Mouse (Mus musculus) splenic B cell, adult 2 months (primary cell): ENCODE results near the gene Gsk3a.
"Not testable (repeated sequence)": the region's sequence is repeated elsewhere in the genome, so short reads cannot be mapped to it uniquely, and the experiment has no call there.

Source experiments
- DNase-seq: peaks from one replicate; pipeline ENCODE4 v3.0.0-alpha.2; 2011; ENCODE audit warnings: low read depth, low spot score
- H3K27me3 ChIP-seq: 2 replicates; pipeline ENCODE4 v1.6.1; 2012; ENCODE audit warnings: mild to moderate bottlenecking, low read length, moderate library complexity, mixed read lengths; ENCODE audit not compliant: control insufficient read depth, poor library complexity, insufficient read depth, severe bottlenecking
- H3K36me3 ChIP-seq: 2 replicates; pipeline ENCODE4 v1.6.1; 2012; ENCODE audit warnings: mild to moderate bottlenecking, low read length, moderate library complexity, mixed read lengths; ENCODE audit not compliant: control insufficient read depth, poor library complexity, insufficient read depth, severe bottlenecking

The Gsk3a gene

DNA sequence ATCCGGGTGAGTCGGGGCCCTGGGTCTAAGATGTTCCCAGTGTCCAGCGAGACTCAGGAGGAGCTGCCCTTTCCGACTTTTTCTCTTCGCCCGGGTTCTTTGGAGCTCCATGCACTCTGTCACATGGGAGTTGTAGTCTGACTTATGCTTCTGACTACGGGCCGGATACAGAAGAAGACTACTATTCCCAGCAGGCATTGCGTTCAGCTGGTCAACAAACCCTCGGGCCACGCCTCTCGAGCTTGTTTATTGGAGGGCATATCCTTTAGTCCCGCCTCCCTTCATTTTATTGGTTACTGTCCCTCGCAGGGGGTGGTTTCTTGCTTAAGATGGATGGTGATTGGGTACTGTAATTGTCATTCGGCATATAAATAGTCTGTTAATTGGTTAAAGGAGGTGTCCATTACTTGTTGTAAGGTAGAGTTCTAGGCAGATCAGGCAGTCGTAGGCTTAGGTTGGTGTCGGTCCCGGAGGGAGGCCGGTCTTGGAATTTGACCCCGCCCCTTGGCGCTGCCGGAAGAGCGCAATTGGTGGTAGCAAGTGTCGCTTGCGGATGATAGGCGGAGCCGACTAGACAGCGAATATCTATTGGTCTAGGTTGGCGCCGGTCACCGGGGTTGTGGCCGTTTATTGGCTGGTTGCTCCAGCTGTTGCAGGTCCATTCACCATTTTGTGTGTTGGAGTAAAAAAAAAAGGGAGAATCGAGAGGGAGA, 30.3 kb upstream of the Gsk3a start:
- Histone ChIP-seq H3K36me3 (peaks cover 3% of the 10 kb centered on the region), H3K27me3 (no peaks in the 10 kb centered on the region)
- peak; percentile 100 for DNase-seq

DNA sequence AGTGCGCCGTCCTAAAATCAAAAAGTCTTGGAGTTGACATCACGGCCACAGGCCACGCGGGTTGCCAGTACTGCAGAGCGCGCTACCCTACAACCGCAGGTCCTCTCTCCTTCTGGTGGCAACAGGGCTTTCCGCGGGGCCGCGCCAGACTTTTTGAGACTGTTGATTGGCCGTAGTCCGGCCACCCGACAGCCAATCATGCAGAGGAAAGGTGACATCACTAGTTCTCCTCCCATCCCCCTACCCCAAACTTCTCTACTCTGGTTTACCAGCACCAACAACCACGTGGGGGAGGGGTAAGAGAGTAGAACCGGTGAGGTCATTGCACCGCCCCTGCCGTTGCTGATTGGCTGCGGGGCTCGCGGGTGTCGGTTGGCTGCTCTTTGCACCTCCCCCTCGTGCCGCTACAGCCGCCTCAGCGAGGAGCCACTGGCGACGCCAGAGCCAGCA, 29.7 kb upstream of the Gsk3a start, which contains the start of gene Cic:
Gene Cic, plus strand, starts transcription at position 404 of the 450 bp plus-strand sequence.
- H3K27me3 ChIP-seq = no peaks in the 10 kb centered on the region
- DNase-seq = peak; percentile 100
- H3K36me3 ChIP-seq = no peaks in the 10 kb centered on the region

DNA sequence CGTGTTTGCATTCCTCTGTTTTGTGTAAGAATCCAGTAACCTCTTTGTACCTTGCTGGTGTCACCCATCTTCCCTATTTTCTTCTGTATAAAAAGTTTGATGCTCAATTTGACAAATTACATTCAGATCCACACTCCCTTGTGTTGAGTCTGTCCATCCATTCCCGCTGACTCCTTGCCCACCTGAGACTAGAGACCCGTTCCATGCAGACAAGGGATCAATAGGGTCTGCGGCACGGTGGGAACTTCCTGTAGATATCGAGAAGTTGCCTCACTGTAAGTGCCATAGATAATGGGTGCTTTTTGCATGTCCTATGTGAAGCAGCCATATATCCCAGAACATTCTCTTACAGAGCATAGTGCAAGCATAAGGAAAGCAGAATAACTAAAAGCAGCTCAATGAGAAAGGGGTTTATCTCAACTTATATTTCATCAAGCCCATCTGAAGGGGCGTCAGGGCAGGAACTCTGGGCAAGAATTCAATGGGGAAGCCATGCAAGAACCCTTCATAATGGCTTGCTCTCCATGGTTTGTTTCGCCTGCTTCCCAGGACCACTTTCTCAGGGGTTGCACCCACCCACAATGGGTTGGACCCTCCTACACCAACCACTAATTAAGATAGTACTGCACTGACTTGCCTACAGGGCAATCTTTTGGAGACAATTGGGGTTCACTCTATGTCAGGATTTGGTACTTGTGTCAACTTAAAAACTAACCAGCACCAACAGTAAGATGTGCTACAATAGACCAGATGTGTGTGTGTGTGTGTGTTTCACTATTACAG, 28.7 kb upstream of the Gsk3a start:
- H3K27me3 ChIP-seq = no peaks in the 10 kb centered on the region
- DNase-seq = no peak
- no peaks in the 10 kb centered on the region for H3K36me3 ChIP-seq

DNA sequence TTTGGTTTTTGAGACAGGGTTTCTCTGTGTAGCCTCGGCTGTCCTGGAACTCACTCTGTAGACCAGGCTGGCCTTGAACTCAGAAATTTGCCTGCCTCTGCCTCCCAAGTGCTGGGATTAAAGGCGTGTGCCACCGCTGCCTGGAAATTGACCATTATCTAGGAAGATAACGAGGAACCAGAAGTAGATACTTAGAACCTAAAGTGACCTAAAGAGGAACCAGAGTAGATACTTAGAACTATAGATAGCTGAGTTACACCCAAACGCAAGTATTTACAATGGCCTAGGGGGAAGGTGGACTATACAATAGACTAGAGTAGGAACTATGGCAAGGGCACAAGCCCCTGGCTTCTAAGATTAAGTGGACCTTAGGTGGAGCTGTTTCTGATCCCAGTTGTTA, 28.1 kb upstream of the Gsk3a start:
- H3K36me3 ChIP-seq, H3K27me3 ChIP-seq, DNase-seq: not testable (repeated sequence)

- Histone ChIP-seq H3K27me3 (no peaks in the 10 kb centered on the region), H3K36me3 (no peaks in the 10 kb centered on the region)
- DNase-seq = no peak
These were observed 26.6 kb upstream of the Gsk3a start for GRCm38 (mm10) chr7:25263968-25264870.

DNA sequence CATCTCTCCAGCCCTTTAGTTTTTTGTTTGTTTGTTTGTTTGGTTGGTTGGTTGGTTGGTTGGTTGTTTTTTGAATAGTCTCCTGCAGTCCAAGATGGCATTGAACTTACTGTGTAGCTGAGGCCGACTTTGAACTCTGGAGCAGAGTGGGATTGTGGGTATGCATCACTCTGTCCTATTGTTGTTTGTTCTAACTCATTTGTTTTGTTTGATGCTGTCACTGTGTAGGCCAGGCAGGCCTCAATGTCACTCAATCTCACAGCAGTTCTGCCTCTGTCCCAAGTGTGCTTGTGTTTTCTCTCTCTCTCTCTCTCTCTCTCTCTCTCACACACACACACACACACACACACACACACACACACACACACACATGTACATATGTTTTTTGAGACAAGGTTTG, 24.2 kb upstream of the Gsk3a start:
- H3K27me3 ChIP-seq = no peaks in the 10 kb centered on the region
- DNase-seq = no peak
- no peaks in the 10 kb centered on the region for H3K36me3 ChIP-seq

DNA sequence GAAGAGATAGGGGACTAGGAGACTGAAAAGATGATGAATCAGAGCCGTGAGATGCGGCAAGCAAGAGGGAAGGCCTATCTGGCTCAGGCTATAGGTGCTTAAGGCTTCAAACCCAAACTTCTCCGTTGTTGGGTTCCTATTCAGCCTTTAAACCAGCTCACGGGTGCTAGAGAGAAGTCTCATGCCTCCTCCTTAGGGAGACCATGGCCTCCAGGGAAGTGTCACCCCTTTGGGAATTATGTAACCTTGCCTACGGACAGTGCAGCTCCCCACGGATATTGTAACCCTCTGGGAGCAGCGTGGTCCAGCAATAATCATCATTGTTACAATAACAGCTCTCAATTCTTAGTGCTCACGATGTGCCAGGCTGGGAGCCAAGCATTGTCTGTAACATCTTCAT, 14.2 kb upstream of the Gsk3a start:
- Histone ChIP-seq H3K36me3 (no peaks in the 10 kb centered on the region), H3K27me3 (no peaks in the 10 kb centered on the region; the same call in none of the 2 replicates)
- DNase-seq = no peak

DNA sequence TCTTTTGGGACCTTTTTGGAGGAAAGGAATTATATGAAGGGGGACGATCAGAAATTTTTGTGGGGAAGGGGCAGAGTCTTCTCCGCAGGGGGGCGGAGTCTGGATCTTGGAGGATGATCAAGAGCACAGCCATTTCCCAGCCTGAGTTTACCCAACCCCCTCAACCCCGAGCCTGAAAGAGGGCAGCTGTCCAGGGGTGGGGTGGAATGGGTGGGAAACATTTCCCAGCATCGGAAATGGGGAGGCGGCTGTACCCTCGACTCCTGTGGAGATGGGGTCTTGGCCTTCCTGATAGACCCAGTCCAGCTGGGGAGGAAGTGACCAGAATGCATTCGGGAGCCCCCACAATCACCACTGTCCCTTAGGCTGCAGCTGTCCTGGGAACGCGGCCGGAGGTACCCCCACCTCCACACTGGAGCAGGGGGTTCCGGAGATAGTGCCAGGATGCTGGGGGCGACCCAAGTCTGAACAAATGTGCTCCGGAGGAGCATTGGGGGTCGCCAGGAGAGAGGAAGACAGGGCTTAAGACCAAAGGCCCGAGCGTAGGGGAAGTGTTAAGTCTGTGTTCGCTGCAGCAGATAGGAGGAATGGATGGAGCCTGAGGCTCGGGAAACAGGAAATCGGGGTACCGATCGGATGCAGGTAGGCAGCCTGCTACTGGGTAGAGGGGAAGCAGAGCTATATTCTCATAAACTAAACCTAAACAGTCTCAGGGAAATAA, 13.6 kb upstream of the Gsk3a start:
- DNase-seq = peak; percentile 27
- H3K27me3 ChIP-seq = no peaks in the 10 kb centered on the region; the same call in none of the 2 replicates
- no peaks in the 10 kb centered on the region for H3K36me3 ChIP-seq

DNA sequence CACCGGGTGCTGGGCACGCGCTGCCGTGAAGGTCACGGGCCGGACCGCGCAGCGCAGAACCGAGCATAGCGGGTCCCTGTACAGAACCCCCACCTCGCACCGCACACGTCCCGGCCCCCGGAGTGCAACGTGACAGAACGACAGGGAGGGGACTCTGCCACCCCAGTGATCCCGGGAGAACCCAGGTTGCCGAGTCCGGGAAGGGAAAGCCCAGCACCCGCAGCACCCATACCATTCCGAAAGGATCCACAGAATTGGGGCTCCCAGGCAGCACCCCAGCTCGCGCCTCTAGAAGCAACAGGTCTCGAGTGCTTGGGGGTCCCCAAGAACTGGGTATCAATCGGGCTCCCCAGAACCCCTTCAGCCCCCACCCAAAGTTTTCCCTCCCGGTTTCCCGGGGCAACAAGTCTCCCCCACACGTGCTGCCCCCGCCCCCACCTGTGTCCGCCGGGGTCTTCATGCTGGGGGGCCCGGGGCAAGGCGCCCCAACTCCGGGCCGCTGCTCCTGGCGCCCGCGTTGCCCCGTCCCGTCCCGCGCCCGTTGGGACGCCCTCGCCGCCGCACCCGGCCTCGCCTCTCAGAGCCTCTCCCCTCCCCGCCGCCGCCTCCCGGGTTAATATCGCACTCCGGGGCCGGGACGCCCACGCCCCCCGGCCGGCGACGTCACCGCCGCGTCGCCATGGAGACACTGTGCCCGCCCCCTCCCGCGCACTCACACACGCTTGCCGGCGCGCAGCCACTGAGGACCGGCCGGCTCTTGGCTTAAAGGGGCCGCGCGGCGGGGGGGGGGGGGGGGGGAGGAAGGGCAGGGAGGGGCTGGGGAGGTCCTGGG, 12.7 kb upstream of the Gsk3a start, which contains the start of gene Erf:
Gene Erf, minus strand, starts transcription at position 621 of the 832 bp plus-strand sequence.
- DNase-seq = peak; percentile 97
- Histone ChIP-seq H3K27me3 (no peaks in the 10 kb centered on the region; the same call in none of the 2 replicates), H3K36me3 (no peaks in the 10 kb centered on the region)

DNA sequence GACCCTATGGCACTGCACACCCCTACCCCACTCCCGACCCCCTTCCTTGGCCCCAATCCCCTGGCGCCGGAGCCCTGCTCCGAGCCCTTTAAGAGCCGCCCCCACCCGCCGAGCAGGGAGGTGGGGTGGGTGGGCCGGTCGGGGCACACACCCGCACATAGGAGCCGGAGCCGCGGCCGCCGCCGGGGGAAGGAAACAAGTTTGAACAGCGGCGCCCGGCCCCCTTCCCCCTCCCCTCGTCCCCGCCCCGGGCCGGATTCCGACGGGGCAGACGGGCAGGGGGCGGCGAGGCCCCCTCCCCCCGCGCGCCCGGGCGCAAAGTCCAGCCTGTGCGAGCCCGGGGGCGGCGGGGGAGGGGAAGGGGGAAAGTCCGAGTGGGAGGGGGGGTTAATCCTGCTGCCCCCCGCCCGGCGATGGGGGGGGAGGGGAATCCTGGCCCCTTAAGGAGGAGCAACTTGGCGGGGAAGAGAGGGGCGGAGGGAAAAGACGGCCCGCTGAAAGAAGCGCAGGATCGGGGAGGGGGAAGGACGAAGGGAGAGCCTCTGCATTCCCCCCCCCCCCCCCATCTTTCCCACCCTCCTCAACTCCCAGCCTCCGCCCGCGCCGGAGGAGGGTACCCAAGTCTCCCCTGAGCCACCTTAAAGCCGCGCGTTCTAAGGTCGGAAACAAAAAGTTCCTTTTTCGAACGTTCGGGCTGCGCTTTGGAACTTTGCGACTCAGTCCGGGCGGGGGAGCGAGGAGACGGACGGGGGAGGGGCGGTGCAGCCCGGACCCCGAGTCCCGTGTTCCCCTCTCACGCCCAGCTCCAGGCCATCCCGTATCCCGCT, 11.9 kb upstream of the Gsk3a start:
- DNase-seq = peak; percentile 80
- no peaks in the 10 kb centered on the region; the same call in 1 of the 2 replicates for H3K36me3 ChIP-seq
- H3K27me3 ChIP-seq = no peaks in the 10 kb centered on the region; the same call in 1 of the 2 replicates

DNA sequence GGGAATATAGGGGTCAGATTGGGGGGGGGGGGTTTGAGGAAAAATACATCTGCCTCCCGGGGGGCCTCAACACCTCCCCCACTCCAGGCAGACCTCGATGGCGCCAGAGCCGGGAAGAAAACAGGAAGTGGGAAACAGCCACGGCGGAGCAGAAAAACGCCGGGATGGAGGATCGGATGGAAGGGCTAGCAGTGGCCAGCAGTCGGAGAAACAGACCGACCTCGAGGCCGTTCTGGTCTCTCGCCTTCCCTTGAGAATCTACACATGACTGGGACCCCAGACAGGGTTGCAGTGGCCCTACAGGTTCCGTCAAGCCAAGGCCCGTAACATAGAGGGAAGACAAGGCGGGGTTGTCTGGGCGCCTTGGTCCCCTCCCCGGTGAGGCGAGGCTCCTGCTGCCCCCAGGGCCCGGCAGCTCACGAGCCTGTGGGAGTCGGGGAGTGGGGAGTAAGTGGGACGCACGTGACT, 11.2 kb upstream of the Gsk3a start:
- Histone ChIP-seq H3K27me3 (no peaks in the 10 kb centered on the region; the same call in 1 of the 2 replicates), H3K36me3 (no peaks in the 10 kb centered on the region; the same call in 1 of the 2 replicates)
- DNase-seq = peak; percentile 48

DNA sequence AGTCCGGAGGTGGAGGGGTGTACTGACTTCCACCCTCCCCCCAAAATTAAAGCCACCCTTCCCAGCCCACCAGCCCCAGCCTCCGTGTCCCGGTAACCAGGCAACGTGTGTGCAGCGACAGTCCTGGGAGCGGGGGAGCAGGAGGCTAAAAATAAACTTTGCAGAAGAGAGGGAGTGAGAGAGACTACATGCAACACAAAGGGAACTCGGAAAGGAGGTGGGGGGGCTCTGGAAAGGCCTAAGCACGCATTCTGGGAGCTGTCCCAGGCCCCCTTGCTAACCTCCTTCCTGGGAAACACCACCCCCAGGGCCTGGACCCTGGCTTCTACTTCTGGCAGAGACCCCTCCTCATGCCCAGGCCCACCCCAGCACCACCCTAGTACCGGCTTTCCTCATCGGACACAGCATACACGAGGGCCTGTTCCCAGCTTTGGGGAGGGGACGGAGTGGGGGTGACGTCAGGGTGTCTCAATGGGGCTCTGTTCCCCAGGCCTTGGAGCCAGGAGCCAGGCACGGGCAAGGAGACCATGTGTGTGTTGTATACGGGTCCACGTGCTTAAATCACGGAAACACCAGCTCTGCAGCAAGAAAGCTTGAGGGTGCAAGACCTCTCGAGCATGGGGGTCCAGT, 10.5 kb upstream of the Gsk3a start:
- Histone ChIP-seq H3K27me3 (no peaks in the 10 kb centered on the region; the same call in 1 of the 2 replicates), H3K36me3 (no peaks in the 10 kb centered on the region; the same call in 1 of the 2 replicates)
- peak; percentile 22 for DNase-seq
